Mouse (Mus musculus) MEL (cell line): Measurements from ENCODE around the gene Ambn. TPM values are rescaled to one million over a fixed set of nuclear protein-coding genes. Genes with fewer than 3 reads are reported as not detected.

ENCODE experiments used
- DNase-seq: peaks from one replicate; pipeline ENCODE4 v3.0.0; 2011; ENCODE audit warnings: low read depth, low spot score
- H3K27ac ChIP-seq: 2 replicates; pipeline ENCODE4 v1.5.1; 2012; ENCODE audit warnings: low read depth, mild to moderate bottlenecking, control low read depth, low read length, moderate library complexity; ENCODE audit not compliant: control insufficient read depth
- H3K27me3 ChIP-seq, 2 experiments: fragments of 150-350 bp in 1 of 2; sonication (generic) in 1 of 2; 2 replicates each; pipeline ENCODE4 v1.6.1; 2012; ENCODE audit warnings: low read length in 2 of 2, mild to moderate bottlenecking in 2 of 2, improper control_type of control experiment in 1 of 2, moderate library complexity in 1 of 2; ENCODE audit not compliant: insufficient read depth in 2 of 2, control insufficient read depth in 1 of 2
- H3K36me3 ChIP-seq, 2 experiments: 2 replicates each; pipeline ENCODE4 v1.6.1; 2012 to 2014; ENCODE audit warnings: low read length in 2 of 2, improper control_type of control experiment in 1 of 2, inconsistent platforms in 1 of 2, mild to moderate bottlenecking in 1 of 2; ENCODE audit not compliant: insufficient read depth in 2 of 2, control insufficient read depth in 1 of 2
- H3K4me1 ChIP-seq, 2 experiments: fragments of 150-350 bp in 1 of 2; sonication (generic) in 1 of 2; 2 replicates each; pipeline ENCODE4 v1.6.1; 2012; ENCODE audit warnings: low read length in 2 of 2, improper control_type of control experiment in 1 of 2, mild to moderate bottlenecking in 1 of 2; ENCODE audit not compliant: insufficient read depth in 2 of 2, control insufficient read depth in 1 of 2
- H3K4me3 ChIP-seq, 2 experiments: fragments of 150-350 bp in 1 of 2; sonication (generic) in 1 of 2; 2 replicates each; pipeline ENCODE4 v1.5.1; 2012; ENCODE audit warnings: low read depth in 2 of 2, low read length in 2 of 2, mild to moderate bottlenecking in 2 of 2, moderate library complexity in 2 of 2, control low read depth in 1 of 2, improper control_type of control experiment in 1 of 2; ENCODE audit not compliant: control insufficient read depth in 1 of 2, insufficient read depth in 1 of 2
- H3K79me2 ChIP-seq: 2 replicates; pipeline ENCODE4 v1.6.1; 2012; ENCODE audit warnings: mild to moderate bottlenecking, low read length, moderate library complexity; ENCODE audit not compliant: control insufficient read depth, poor library complexity, insufficient read depth
- H3K9ac ChIP-seq: 2 replicates; pipeline ENCODE4 v1.6.1; 2012; ENCODE audit warnings: low read depth, mild to moderate bottlenecking, control low read depth, low read length, moderate library complexity; ENCODE audit not compliant: control insufficient read depth, poor library complexity, severe bottlenecking
- H3K9me3 ChIP-seq: fragments of 150-350 bp; sonication (generic); replicated peaks from 2 replicates; pipeline ENCODE4 v1.6.1; 2012; ENCODE audit warnings: mild to moderate bottlenecking, low read length, improper control_type of control experiment, moderate library complexity; ENCODE audit not compliant: insufficient read depth
- BHLHE40 ChIP-seq: IDR thresholded peaks from 2 replicates; pipeline ENCODE4 v1.6.1; 2012; ENCODE audit warnings: low read depth, mild to moderate bottlenecking, inconsistent platforms, low read length, improper control_type of control experiment, borderline replicate concordance
- CHD1 ChIP-seq: IDR thresholded peaks from 2 replicates; pipeline ENCODE4 v1.6.1; 2012; ENCODE audit warnings: low read depth, mild to moderate bottlenecking, inconsistent platforms, low read length, improper control_type of control experiment
- CHD2 ChIP-seq: IDR thresholded peaks from 2 replicates; pipeline ENCODE4 v1.6.1; 2011; ENCODE audit warnings: low read length, improper control_type of control experiment
- CTCF ChIP-seq, 3 experiments: IDR thresholded peaks in 2 of 3; conservative IDR thresholded peaks in 1 of 3; 2 replicates each; pipeline ENCODE4 v1.5.1; 2011 to 2012; ENCODE audit warnings: low read length in 3 of 3, low read depth in 2 of 3, mild to moderate bottlenecking in 2 of 3, improper control_type of control experiment in 1 of 3, inconsistent platforms in 1 of 3, mixed read lengths in 1 of 3, moderate library complexity in 1 of 3; ENCODE audit not compliant: control insufficient read depth in 1 of 3, insufficient read depth in 1 of 3, poor library complexity in 1 of 3, severe bottlenecking in 1 of 3
- E2F4 ChIP-seq: IDR thresholded peaks from 2 replicates; pipeline ENCODE4 v1.6.1; 2011; ENCODE audit warnings: low read depth, low read length, improper control_type of control experiment, borderline replicate concordance
- EP300 ChIP-seq, 2 experiments: IDR thresholded peaks; 2 replicates each; pipeline ENCODE4 v1.6.1; 2011; ENCODE audit warnings: improper control_type of control experiment in 2 of 2, low read length in 2 of 2, low read depth in 1 of 2, mild to moderate bottlenecking in 1 of 2
- ETS1 ChIP-seq: IDR thresholded peaks from 2 replicates; pipeline ENCODE4 v1.6.1; 2012; ENCODE audit warnings: low read depth, mild to moderate bottlenecking, inconsistent platforms, low read length, improper control_type of control experiment, moderate library complexity
- HCFC1 ChIP-seq: IDR thresholded peaks from 2 replicates; pipeline ENCODE4 v1.6.1; 2012; ENCODE audit warnings: low read depth, mild to moderate bottlenecking, inconsistent platforms, low read length, improper control_type of control experiment, moderate library complexity
- JUND ChIP-seq: IDR thresholded peaks from 2 replicates; pipeline ENCODE4 v1.6.1; 2011; ENCODE audit warnings: low read depth, mild to moderate bottlenecking, improper control_type of control experiment, low read length
- MAFK ChIP-seq: IDR thresholded peaks from 2 replicates; pipeline ENCODE4 v1.6.1; 2011; ENCODE audit warnings: low read depth, mild to moderate bottlenecking, low read length, improper control_type of control experiment, borderline replicate concordance
- MEF2A ChIP-seq: IDR thresholded peaks from 2 replicates; pipeline ENCODE4 v1.6.1; 2014; ENCODE audit warnings: low read depth, mild to moderate bottlenecking, inconsistent platforms, low read length, improper control_type of control experiment; ENCODE audit not compliant: poor library complexity, insufficient replicate concordance, severe bottlenecking; ENCODE audit errors: extremely low read depth
- MYB ChIP-seq: IDR thresholded peaks from 2 replicates; pipeline ENCODE4 v1.6.1; 2011; ENCODE audit warnings: mild to moderate bottlenecking, low read depth, low read length, improper control_type of control experiment
- MYC ChIP-seq: IDR thresholded peaks from 2 replicates; pipeline ENCODE4 v1.6.1; 2011; ENCODE audit warnings: low read depth, mild to moderate bottlenecking, low read length, improper control_type of control experiment, moderate library complexity
- NELFE ChIP-seq: IDR thresholded peaks from 2 replicates; pipeline ENCODE4 v1.6.1; 2011; ENCODE audit warnings: low read depth, low read length, improper control_type of control experiment
- NRF1 ChIP-seq: IDR thresholded peaks from 2 replicates; pipeline ENCODE4 v1.6.1; 2014; ENCODE audit warnings: low read depth, mild to moderate bottlenecking, inconsistent platforms, low read length, improper control_type of control experiment, moderate library complexity; ENCODE audit not compliant: poor library complexity, insufficient read depth, severe bottlenecking
- RCOR1 ChIP-seq: IDR thresholded peaks from 2 replicates; pipeline ENCODE4 v1.6.1; 2012; ENCODE audit warnings: low read depth, mild to moderate bottlenecking, inconsistent platforms, low read length, improper control_type of control experiment
- SIN3A ChIP-seq: IDR thresholded peaks from 2 replicates; pipeline ENCODE4 v1.6.1; 2012; ENCODE audit warnings: low read length, improper control_type of control experiment, inconsistent platforms
- TAL1 ChIP-seq: IDR thresholded peaks from 2 replicates; pipeline ENCODE4 v1.6.1; 2012; ENCODE audit warnings: mild to moderate bottlenecking, inconsistent platforms, low read length, moderate library complexity, mixed read lengths
- TBP ChIP-seq: IDR thresholded peaks from 2 replicates; pipeline ENCODE4 v1.8.0; 2011; ENCODE audit warnings: low read depth, low read length, improper control_type of control experiment
- ZC3H11A ChIP-seq: IDR thresholded peaks from 2 replicates; pipeline ENCODE4 v1.6.1; 2012; ENCODE audit warnings: low read depth, mild to moderate bottlenecking, inconsistent platforms, low read length, improper control_type of control experiment
- ZKSCAN1 ChIP-seq: IDR thresholded peaks from 2 replicates; pipeline ENCODE4 v1.6.1; 2012; ENCODE audit warnings: low read depth, mild to moderate bottlenecking, inconsistent platforms, low read length, improper control_type of control experiment, moderate library complexity
- ZMIZ1 ChIP-seq: IDR thresholded peaks from 2 replicates; pipeline ENCODE4 v1.6.1; 2012; ENCODE audit warnings: low read depth, mild to moderate bottlenecking, inconsistent platforms, low read length, improper control_type of control experiment, moderate library complexity
- ZNF384 ChIP-seq: IDR thresholded peaks from 2 replicates; pipeline ENCODE4 v1.6.1; 2012; ENCODE audit warnings: low read depth, mild to moderate bottlenecking, inconsistent platforms, low read length, improper control_type of control experiment
- polyA plus RNA-seq, 2 experiments: library from polyadenylated mRNA; stranded (reverse) in 1 of 2; unstranded in 1 of 2; fragments of >175 nt in 1 of 2; fragments of >200 nt in 1 of 2; gene quantifications; 2 replicates each; pipeline versions ENCODE4 v1.2.1 to v1.2.4; 2012; ENCODE audit warnings: low replicate concordance in 2 of 2, low read depth in 1 of 2; ENCODE audit not compliant: insufficient read length in 2 of 2, insufficient read depth in 1 of 2, missing spikeins in 1 of 2
- total RNA-seq: library from RNA; depleted of rRNA; stranded (reverse); fragments of 300-350 nt; gene quantifications from 2 replicates; pipeline ENCODE4 v1.2.3, GENCODE M21; 2012

Ambn gene
- total and polyA plus RNA-seq, 3 experiments = not detected

- Histone ChIP-seq H3K27ac (no peak overlapping the region), H3K27me3 (peaks cover 3 to 5% of the 10 kb centered on the region in 2 experiments; a peak in 3 of 4 replicates), H3K4me1 (no peaks in the 10 kb centered on the region), H3K4me3 (no peak overlapping the region), H3K9ac (no peak overlapping the region), H3K9me3 (no peaks in the 10 kb centered on the region), H3K79me2 (no peaks in the 10 kb centered on the region), H3K36me3 (no peaks in the 10 kb centered on the region)
- no peak for DNase-seq
- TF ChIP-seq ZMIZ1 (no peak), NRF1 (no peak), EP300 (IDR thresholded peaks at IDR 0.05; ENCODE audit: low read depth in 1 of 2, low read length in 2 of 2) (no peak), BHLHE40 (no peak), CHD1 (no peak), ZNF384 (no peak), ZC3H11A (no peak), MEF2A (no peak), CTCF (IDR thresholded peaks at IDR 0.05 in 2 of 3, conservative IDR thresholded peaks at IDR 0.05 in 1 of 3; ENCODE audit: control insufficient read depth in 1 of 3, insufficient read depth in 1 of 3, low read depth in 2 of 3, low read length in 3 of 3, poor library complexity in 1 of 3, severe bottlenecking in 1 of 3) (no peak), E2F4 (no peak), TAL1 (no peak), MYB (no peak), MYC (no peak), RCOR1 (no peak), SIN3A (no peak)
These were observed 33.2 kb downstream of the Ambn start for GRCm38 (mm10) chr5:88489004-88489403.

DNA sequence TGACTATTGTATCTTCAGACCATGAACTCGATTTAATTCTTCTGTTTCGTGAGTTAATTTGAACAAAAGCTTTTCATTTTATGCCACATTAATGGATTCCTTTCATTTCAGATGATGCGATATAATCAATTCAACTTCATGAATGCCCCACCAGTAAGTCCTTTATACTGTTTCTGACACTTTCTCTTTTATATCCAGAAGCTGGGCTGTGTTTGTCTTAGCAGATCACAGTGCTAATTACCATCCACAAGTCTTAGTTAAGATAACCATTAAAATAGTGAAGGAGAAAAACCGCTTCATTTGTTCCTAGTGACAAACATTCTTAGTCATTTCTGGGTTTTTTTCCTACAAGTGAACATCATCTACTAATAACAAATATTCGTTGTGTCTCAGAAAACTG is 35.3 kb downstream of the Ambn start:
- Histone ChIP-seq H3K9ac (no peak overlapping the region), H3K36me3 (no peaks in the 10 kb centered on the region), H3K4me1 (no peaks in the 10 kb centered on the region), H3K79me2 (no peaks in the 10 kb centered on the region), H3K9me3 (no peaks in the 10 kb centered on the region), H3K27ac (no peak overlapping the region), H3K4me3 (no peak overlapping the region), H3K27me3 (peaks cover 3 to 5% of the 10 kb centered on the region in 2 experiments; a peak in 3 of 4 replicates)
- DNase-seq = no peak
- TF ChIP-seq JUND (no peak), CHD2 (no peak), TBP (no peak), ETS1 (no peak), MYB (no peak), ZKSCAN1 (no peak), TAL1 (no peak), MAFK (no peak), CHD1 (no peak), HCFC1 (no peak), NELFE (no peak), MEF2A (no peak)
